Mouse (Mus musculus): ENCODE measurements at regions not wholly inside any gene's neighbourhood (a gene's known extent, or its start where the extent isn't known, plus 50 kb on each side); places are given as distances from the start of the nearest gene placed in this dataset.

DNA sequence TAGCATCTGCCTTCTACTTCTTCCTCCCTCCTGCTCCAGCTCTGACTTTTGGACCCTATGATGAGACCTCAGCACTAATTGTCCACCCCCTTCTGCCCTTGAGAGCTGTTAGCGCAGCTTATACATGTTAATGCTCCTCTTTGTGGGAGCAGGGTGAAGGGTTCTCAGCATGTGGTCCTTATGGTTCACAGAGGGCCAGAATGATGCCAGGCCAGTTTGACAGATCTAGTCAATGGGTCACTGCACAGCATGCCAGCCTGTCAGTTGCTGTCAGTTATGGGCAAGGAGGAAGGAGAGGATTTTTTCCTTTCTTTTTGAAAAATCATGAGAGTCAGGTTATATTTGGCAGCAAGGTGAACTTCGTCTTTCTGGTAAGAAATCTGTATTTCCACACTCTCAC lies 68.4 kb downstream of the 4931417E11Rik start:
- no peak for DNase-seq (ENCODE audit: low read depth, low spot score)

DNA sequence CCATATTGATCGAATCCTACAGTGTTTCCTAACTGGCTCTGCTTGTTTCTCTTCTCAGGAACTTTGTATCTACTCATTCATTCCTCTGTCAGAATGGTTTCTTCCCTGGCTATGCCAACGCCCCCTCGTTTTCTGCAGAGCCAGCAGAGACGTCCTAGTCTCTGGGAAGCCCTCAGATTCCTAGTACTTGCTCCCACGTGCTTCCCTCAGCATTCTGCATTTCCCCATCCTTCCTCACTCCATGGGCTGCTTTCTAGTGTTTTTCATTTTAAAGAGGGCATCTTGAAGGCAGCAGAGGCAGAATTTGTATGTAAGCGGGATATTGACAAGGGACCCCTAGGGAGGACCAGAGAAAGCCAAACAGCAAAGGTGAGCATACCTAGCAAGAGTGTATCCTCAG lies 80.2 kb downstream of the 4931417E11Rik start:
- no peak for DNase-seq (ENCODE audit: low read depth, low spot score)

DNA sequence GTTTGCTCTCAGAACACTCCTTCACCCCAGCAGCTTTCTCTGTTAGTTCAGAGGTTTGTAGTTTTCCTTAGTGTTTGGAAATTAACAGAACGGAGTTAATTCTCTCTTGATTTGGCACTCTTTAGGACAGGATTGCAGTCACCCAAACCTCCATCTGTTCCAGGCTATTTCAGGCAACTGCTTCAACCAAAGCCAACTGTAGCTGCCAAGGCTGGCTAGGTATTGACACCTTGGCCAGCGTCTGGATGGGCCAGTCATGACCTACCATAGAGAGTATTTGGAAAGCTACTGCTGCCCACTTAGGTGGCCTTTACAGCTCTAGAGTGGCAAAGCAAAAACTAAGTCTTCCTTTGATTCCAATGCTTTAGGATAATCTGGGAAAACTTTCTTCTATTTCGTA lies 83.2 kb downstream of the 4931417E11Rik start:
- no peak for DNase-seq (ENCODE audit: low read depth, low spot score)

DNA sequence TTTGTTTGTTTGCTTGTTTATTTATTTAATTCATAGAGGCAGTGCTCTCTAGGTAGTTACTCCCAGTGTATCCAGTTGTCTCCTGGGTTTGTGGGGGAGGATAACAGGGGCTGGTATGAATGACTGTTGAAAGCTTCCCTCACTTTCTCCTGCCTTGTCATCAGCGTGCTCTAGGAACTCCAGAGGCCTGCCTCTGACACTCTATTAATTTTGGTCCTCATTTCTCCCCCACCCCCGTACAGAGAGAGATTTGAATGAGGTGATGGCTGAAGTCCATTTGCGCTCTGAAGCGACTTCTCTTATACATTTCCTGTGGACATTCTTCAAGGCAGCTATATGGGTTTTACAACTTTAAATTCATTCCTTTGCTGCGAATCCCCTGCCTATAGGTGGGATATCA lies 89.6 kb downstream of the 4931417E11Rik start:
- DNase-seq (ENCODE audit: low read depth, low spot score) = no peak

DNA sequence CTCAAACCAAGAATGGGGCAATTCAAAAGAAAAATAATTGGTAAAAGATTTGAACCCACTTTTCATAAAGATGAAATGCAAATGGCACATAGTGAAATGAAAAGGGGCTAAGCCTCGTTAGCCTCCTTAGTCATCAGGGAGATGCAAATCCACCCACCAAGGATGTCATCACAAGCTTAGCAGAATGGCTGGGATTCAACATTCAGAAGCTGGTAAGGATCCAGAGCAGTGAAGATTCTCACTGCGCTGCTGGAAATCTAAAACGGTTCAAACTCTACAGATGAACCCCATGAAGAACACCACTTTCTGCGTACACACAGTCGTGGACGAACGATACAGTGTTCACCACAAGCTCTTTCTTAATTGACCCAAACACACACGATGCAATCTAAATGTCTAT lies 91.6 kb downstream of the 4931417E11Rik start:
- DNase-seq (ENCODE audit: low read depth, low spot score) = no peak

DNA sequence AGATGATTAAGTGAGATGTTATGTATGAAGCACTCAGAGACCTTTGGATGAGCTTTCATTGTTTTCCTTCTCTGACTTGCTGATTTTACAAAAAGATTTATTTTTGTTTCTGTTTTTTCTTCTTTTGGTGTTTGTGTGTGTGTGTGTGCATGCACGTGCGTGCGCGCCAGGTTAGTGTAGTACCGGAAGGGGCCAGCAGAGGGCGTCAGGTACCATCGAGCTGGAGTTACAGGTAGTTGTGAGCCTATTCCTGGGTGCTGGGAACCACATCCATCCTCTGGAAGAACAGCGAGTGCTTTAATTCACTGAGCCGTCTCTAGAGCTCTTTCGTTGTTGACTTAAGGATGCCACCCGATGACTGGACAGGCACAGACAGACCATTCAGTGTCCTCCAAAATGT lies 93.2 kb downstream of the 4931417E11Rik start:
- DNase-seq (ENCODE audit: low read depth, low spot score) = no peak

DNA sequence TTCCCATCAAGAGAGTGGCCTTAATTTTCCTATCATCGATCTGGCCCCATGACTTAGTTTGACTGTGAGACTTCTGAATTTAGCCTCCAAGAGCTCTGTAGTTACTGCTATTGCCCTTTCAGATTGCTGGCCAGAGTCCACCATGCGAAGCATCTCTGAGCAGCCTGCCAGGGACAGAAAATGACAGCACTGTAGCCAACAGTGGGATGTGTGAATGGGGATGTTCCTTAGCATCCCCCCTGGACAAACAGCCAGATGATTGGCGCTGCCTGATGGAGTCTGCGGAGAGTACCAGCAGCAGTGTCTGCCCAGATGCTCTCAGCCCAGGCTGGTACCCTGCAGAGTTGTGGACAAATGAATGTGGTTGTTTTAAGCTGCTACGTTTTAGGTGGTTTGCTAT lies 96.6 kb downstream of the 4931417E11Rik start:
- no peak for DNase-seq (ENCODE audit: low read depth, low spot score)

DNA sequence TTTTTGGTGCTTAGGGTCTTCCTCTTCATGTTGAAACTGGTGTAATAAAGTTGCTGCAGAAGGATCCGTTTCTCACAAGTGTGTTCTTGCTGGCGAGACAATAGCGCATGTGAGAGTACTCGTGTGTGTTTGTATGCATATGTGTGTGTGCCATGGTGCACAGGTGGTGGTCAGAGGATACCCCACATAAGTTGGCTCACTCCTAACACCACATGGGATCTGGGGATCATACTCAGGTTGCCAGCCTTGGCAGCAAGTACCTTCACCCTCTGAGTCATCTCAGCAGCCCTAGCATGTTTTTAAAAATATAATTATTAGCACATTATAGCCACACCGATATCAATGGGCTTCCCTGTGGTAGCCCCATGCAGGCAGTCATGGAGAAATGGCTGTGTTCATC lies 97.6 kb downstream of the 4931417E11Rik start:
- no peak for DNase-seq (ENCODE audit: low read depth, low spot score)

DNA sequence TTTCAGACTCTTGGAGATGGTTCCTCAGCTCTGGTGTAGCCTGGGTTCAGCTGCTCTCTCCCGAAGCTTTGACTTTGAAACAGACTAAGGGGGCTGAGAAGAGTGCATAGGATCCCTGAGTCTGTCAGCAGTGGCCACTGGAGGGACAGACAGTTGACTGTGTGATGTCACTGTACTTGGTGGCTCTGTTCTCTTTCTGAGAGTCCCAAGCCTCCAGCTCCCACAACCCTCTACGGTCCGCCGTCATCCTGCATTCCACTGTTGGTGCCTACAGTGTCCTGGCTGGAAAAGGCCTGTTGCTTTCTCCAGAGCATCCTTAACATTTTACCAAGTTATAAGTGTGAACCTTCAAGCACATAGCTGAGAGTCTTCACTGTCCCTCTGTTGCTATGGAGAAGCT lies 98.6 kb downstream of the 4931417E11Rik start:
- no peak for DNase-seq (ENCODE audit: low read depth, low spot score)

DNA sequence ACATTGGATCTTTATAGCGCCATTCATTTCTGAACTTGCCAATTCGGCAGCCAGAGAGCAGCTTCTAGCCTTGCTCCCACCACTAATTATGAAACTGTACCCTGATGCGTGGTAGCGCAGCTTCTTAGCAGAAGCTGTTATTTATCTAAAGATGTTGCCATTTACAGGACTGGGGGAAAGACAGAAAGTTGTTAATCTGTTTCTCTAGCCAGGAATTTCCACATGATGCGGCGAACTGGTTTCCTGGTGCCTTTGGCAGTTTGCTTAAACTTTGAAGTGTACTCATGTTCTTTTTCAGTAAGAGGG lies 100.7 kb downstream of the 4931417E11Rik start:
- no peak for DNase-seq (ENCODE audit: low read depth, low spot score)

DNA sequence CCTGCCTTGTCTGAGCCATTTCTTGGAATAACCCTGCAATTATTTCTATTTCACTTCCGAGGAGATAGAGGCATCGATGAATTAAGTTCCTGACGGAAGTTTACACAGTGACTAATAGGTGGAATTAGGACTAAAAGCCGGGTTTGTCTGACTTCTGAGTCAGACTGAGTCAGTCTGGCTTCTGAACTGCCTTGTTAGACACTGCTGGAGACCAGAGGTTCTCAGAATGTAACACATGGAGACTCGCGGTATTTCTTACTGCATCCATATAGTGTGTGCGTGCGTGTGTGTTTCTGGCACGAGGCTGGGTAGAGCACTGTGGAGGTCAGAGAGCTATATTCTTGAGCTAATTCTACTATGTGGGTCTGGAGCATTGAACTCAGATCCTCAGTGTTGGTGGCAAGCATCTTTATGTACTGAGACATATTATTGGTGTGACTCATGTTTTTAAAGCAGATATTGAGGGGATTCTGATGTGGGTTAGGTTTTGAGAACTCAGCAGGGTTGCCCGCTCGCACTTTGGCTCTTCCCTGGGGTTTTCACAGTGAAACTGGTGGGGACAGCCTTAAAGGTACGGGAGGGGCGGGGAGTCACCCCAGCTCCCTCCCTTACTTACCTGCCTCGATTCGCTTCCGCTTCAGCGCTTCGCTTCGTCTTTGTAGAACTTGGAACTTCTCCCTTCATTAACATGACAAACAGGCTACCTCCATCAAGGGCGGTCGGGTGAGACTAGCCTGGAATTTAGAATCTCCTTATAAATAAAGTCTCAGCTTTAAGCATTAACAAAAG lies 101.2 kb downstream of the 4931417E11Rik start:
- DNase-seq (ENCODE audit: low read depth, low spot score) = no peak

DNA sequence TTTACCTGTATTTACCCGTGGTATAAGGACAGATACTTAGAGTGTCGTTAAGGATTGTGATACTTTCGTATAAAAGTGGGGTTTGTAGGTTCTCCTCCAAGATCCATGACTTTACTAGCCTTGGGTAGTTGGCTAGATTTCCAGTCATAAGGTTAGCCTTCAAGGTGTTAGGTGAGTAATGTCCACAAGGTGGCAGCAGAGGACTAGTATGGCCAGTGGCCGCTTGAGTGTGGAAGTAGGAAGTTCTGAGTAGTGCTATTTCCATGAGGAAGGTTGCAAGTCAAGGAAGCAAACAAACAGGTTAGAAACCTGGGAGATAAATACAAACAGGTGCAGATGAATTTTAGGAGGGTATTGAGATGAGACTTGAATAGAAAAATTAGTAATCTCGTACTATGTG lies 101.9 kb downstream of the 4931417E11Rik start:
- DNase-seq (ENCODE audit: low read depth, low spot score) = peak; percentile 65

DNA sequence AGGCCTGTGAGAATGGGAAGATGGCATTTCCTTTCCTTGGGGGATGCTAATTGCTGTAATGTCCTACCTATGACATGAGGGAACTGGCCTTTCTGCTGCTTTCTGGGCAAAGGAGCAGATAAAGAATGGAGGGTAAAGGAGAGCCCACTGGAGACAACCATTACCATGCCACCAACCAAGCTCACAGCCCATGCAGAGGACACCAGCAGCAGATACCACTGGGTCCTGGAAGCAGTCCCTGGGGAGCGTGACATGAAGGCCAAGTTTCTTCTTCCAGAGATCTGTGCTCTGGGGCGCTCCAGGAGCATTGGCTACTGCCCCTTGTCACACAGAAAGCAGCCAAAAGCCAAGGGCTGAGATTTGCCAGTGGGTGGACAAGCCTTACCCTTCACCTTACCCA lies 102.8 kb downstream of the 4931417E11Rik start:
- no peak for DNase-seq (ENCODE audit: low read depth, low spot score)

DNA sequence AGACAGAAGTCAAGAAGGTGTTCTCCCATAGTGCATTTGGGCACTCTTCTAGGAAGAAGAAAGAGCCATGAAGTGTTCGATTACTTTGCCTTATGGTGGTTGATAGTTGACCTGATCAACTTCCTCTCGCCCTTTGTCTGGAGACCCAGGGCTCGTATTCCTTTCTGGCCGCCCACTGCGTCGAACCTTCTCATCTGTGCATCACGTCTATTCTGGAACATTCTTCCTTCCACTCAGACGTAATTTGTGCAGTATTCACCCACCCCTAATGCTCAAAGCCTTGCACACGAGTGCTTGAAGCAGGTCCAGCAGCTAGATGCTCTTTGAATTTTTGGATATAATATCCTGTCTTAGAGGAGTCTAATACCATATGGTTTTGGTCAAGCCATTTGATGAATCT lies 104.2 kb downstream of the 4931417E11Rik start:
- no peak for DNase-seq (ENCODE audit: low read depth, low spot score)

DNA sequence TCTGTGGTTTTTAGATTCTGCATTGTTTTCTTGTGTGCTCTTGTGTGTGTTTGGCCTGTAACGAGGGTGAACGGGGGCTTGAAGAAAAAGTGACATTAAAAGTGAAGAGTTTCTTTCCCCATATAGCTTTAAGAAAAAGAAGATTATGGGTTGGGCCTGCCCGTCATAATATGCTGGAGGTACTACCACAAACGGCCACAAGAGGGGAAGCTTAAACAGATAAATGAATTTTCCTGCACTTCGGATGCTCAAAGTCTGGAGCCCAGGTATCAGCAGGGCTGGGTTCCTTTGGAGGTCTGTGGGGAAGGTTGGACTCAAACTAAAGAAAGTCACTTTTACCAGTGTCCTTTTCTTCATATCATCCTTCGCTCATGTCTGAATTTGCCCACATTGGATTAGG lies 86.8 kb downstream of the Suclg1 start:
- DNase-seq (ENCODE audit: low read depth, low spot score) = peak; percentile 25

DNA sequence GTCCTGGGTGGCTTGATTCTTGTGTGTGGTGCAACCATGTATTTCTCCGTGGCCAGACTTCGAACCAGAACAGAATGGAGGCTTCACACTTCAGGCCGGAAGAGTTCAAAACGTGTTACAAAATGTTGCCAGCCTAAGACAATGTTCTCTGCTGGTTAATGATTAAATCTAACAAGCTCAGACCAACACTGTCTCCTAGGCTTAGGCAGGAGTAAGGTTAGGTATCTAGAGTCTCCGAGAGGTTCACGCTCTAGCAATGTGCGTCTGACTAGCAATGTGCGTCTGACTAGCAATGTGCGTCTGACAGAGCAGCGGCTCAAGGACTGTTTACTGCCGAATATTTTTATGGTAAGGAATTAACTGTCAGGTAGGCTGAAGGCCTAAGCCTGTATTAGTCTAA lies 81.5 kb downstream of the Suclg1 start:
- DNase-seq (ENCODE audit: low read depth, low spot score) = no peak

Measured in retina, postnatal 7 days (tissue).